Mouse (Mus musculus): ENCODE measurements around the gene Omd.

Omd gene

GRCm38 (mm10) chr13:49608589-49609322 lies 26.5 kb downstream of the Omd start:
- DNase-seq (ENCODE audit: low read depth, low spot score): no peak

GRCm38 (mm10) chr13:49617021-49617420 lies 34.8 kb downstream of the Omd start:
- no peak for DNase-seq (ENCODE audit: low read depth, low spot score)

- DNase-seq (ENCODE audit: low read depth, low spot score): no peak
Measured at GRCm38 (mm10) chr13:49618365-49618764, 36.1 kb downstream of the Omd start.

GRCm38 (mm10) chr13:49623216-49623615 lies 41.0 kb downstream of the Omd start:
- no peak for DNase-seq (ENCODE audit: low read depth, low spot score)

- no peak for DNase-seq (ENCODE audit: low read depth, low spot score)
Measured at GRCm38 (mm10) chr13:49628167-49628566, 45.9 kb downstream of the Omd start.

- DNase-seq (ENCODE audit: low read depth, low spot score): no peak
Measured at GRCm38 (mm10) chr13:49629076-49629475, 46.8 kb downstream of the Omd start.

GRCm38 (mm10) chr13:49639965-49640364 lies 57.7 kb downstream of the Omd start:
- no peak for DNase-seq (ENCODE audit: low read depth, low spot score)
